Mouse (Mus musculus): ENCODE measurements around the gene Gm16223. TPM values are rescaled to one million over a fixed set of nuclear protein-coding genes. Genes with fewer than 3 reads are reported as not detected.

Gm16223 gene
- total RNA-seq, 2 experiments from 2014 or later: not detected

GRCm38 (mm10) chr5:42212353-42212752, 144.6 kb downstream of the Gm16223 start:
- no peak for DNase-seq (ENCODE audit: low spot score)

- no peak for DNase-seq (ENCODE audit: low spot score)
Measured at GRCm38 (mm10) chr5:42224840-42225239, 157.1 kb downstream of the Gm16223 start.

- DNase-seq (ENCODE audit: low spot score): no peak
Measured at GRCm38 (mm10) chr5:42228631-42229030, 160.9 kb downstream of the Gm16223 start.

GRCm38 (mm10) chr5:42239291-42239690, 171.5 kb downstream of the Gm16223 start:
- no peak for DNase-seq (ENCODE audit: low spot score)

- no peak for DNase-seq (ENCODE audit: low spot score)
Measured at GRCm38 (mm10) chr5:42239806-42240205, 172.0 kb downstream of the Gm16223 start.

- no peak for DNase-seq (ENCODE audit: low spot score)
Measured at GRCm38 (mm10) chr5:42250376-42250775, 182.6 kb downstream of the Gm16223 start.

Other genes with a start within 250 kb of the Gm16223 start
- gene Bod1l, start 223.6 kb upstream of the Gm16223 start, total RNA-seq (2021): 10 to 100 TPM; 14.5 to 15.3 TPM

All from gastrocnemius, adult 18-20 months (tissue).